Mouse (Mus musculus) megakaryocyte, embryonic 14.5 days (primary cell): ENCODE measurements around the gene Fgfr2. TPM values are rescaled to one million over a fixed set of nuclear protein-coding genes. Genes with fewer than 3 reads are reported as not detected.

Experiments
- H3K27me3 ChIP-seq: replicated peaks from 2 replicates; pipeline ENCODE3; 2012; ENCODE audit warnings: inconsistent platforms
- H3K36me3 ChIP-seq: replicated peaks from 2 replicates; pipeline ENCODE3; 2012; ENCODE audit warnings: low read length, inconsistent platforms, mixed read lengths
- H3K4me1 ChIP-seq: 2 replicates; pipeline ENCODE4 v1.6.1; 2012; ENCODE audit warnings: inconsistent platforms
- H3K4me3 ChIP-seq: replicated peaks from 2 replicates; pipeline ENCODE3; 2012; ENCODE audit warnings: moderate library complexity, mild to moderate bottlenecking, inconsistent platforms
- H3K9me3 ChIP-seq: 2 replicates; pipeline ENCODE4 v1.6.1; 2012; ENCODE audit warnings: inconsistent platforms
- FLI1 ChIP-seq: IDR thresholded peaks from 2 replicates; pipeline ENCODE4 v1.6.1; 2012; ENCODE audit warnings: low read length, inconsistent platforms, mixed read lengths
- GATA1 ChIP-seq: IDR thresholded peaks from 3 replicates; pipeline ENCODE4 v1.6.1; 2012; ENCODE audit warnings: mixed read lengths, low read length, inconsistent platforms, borderline replicate concordance
- polyA plus RNA-seq: library from polyadenylated mRNA; stranded (reverse); fragments of >175 nt; gene quantifications from 2 replicates; pipeline ENCODE4 v1.2.3, GENCODE M21; 2012; ENCODE audit warnings: low replicate concordance; ENCODE audit not compliant: insufficient read depth

Gene Fgfr2
- polyA plus RNA-seq, 1 experiment, result 0.45 TPM

- no peak for TF ChIP-seq GATA1
- no peak for TF ChIP-seq FLI1
- Histone ChIP-seq H3K27me3 (peaks cover 20% of the 10 kb centered on the region), H3K4me1 (peaks cover 6% of the 10 kb centered on the region), H3K9me3 (no peaks in the 10 kb centered on the region), H3K36me3 (no peaks in the 10 kb centered on the region), H3K4me3 (no peak overlapping the region)
Observed at GRCm38 (mm10) chr7:132244637-132245036, 878.5 kb downstream of the Fgfr2 start.

- peaks cover 6% of the 10 kb centered on the region for H3K4me1 ChIP-seq
- no peaks in the 10 kb centered on the region for H3K9me3 ChIP-seq
- H3K36me3 ChIP-seq, result no peaks in the 10 kb centered on the region
- TF ChIP-seq GATA1, result no peak
- TF ChIP-seq FLI1, result no peak
- peak overlapping the region; percentile 71 for H3K4me3 ChIP-seq
- peaks cover 16% of the 10 kb centered on the region for H3K27me3 ChIP-seq
Observed at GRCm38 (mm10) chr7:132243225-132243624, 879.9 kb downstream of the Fgfr2 start.

- Histone ChIP-seq H3K9me3 (no peaks in the 10 kb centered on the region), H3K27me3 (peaks cover 18% of the 10 kb centered on the region), H3K4me3 (no peak overlapping the region), H3K4me1 (peaks cover 6% of the 10 kb centered on the region), H3K36me3 (no peaks in the 10 kb centered on the region)
- no peak for TF ChIP-seq GATA1
- no peak for TF ChIP-seq FLI1
Observed at GRCm38 (mm10) chr7:132242617-132243141, 880.5 kb downstream of the Fgfr2 start.

- Histone ChIP-seq H3K36me3 (no peaks in the 10 kb centered on the region), H3K27me3 (peaks cover 25% of the 10 kb centered on the region), H3K9me3 (no peaks in the 10 kb centered on the region), H3K4me3 (no peak overlapping the region), H3K4me1 (peaks cover 6% of the 10 kb centered on the region)
- TF ChIP-seq FLI1 (no peak), GATA1 (no peak)
Observed at GRCm38 (mm10) chr7:132238921-132239320, 884.2 kb downstream of the Fgfr2 start.

GRCm38 (mm10) chr7:132237191-132237590 is 886.0 kb downstream of the Fgfr2 start:
- no peaks in the 10 kb centered on the region for H3K36me3 ChIP-seq
- H3K4me3 ChIP-seq, result no peak overlapping the region
- H3K9me3 ChIP-seq, result no peaks in the 10 kb centered on the region
- TF ChIP-seq GATA1 (no peak), FLI1 (no peak)
- H3K27me3 ChIP-seq, result peaks cover 32% of the 10 kb centered on the region
- no peaks in the 10 kb centered on the region for H3K4me1 ChIP-seq

GRCm38 (mm10) chr7:132236789-132237188 is 886.4 kb downstream of the Fgfr2 start:
- Histone ChIP-seq H3K27me3 (peaks cover 34% of the 10 kb centered on the region), H3K4me3 (no peak overlapping the region), H3K9me3 (no peaks in the 10 kb centered on the region), H3K36me3 (no peaks in the 10 kb centered on the region), H3K4me1 (no peaks in the 10 kb centered on the region)
- TF ChIP-seq GATA1, result no peak
- TF ChIP-seq FLI1, result no peak

- Histone ChIP-seq H3K27me3 (peaks cover 43% of the 10 kb centered on the region), H3K9me3 (no peaks in the 10 kb centered on the region), H3K4me1 (no peaks in the 10 kb centered on the region), H3K4me3 (no peak overlapping the region), H3K36me3 (no peaks in the 10 kb centered on the region)
- TF ChIP-seq GATA1 (no peak), FLI1 (no peak)
Observed at GRCm38 (mm10) chr7:132234250-132234649, 888.9 kb downstream of the Fgfr2 start.

- H3K4me1 ChIP-seq, result no peaks in the 10 kb centered on the region
- H3K9me3 ChIP-seq, result no peaks in the 10 kb centered on the region
- H3K27me3 ChIP-seq, result peaks cover 45% of the 10 kb centered on the region
- TF ChIP-seq FLI1 (no peak), GATA1 (no peak)
- no peak overlapping the region for H3K4me3 ChIP-seq
- H3K36me3 ChIP-seq, result no peaks in the 10 kb centered on the region
Observed at GRCm38 (mm10) chr7:132233732-132234131, 889.4 kb downstream of the Fgfr2 start.

GRCm38 (mm10) chr7:132232937-132233336 is 890.2 kb downstream of the Fgfr2 start:
- Histone ChIP-seq H3K4me1 (no peaks in the 10 kb centered on the region), H3K27me3 (peaks cover 46% of the 10 kb centered on the region), H3K36me3 (no peaks in the 10 kb centered on the region), H3K4me3 (no peak overlapping the region), H3K9me3 (no peaks in the 10 kb centered on the region)
- no peak for TF ChIP-seq FLI1
- TF ChIP-seq GATA1, result no peak

GRCm38 (mm10) chr7:132231476-132231875 is 891.7 kb downstream of the Fgfr2 start:
- H3K36me3 ChIP-seq, result no peaks in the 10 kb centered on the region
- TF ChIP-seq FLI1, result no peak
- TF ChIP-seq GATA1, result no peak
- peaks cover 49% of the 10 kb centered on the region for H3K27me3 ChIP-seq
- no peaks in the 10 kb centered on the region for H3K4me1 ChIP-seq
- H3K9me3 ChIP-seq, result no peaks in the 10 kb centered on the region
- H3K4me3 ChIP-seq, result no peak overlapping the region

- H3K4me3 ChIP-seq, result no peak overlapping the region
- H3K36me3 ChIP-seq, result no peaks in the 10 kb centered on the region
- H3K9me3 ChIP-seq, result no peaks in the 10 kb centered on the region
- H3K27me3 ChIP-seq, result peaks cover 53% of the 10 kb centered on the region
- no peaks in the 10 kb centered on the region for H3K4me1 ChIP-seq
- no peak for TF ChIP-seq FLI1
- TF ChIP-seq GATA1, result no peak
Observed at GRCm38 (mm10) chr7:132230961-132231360, 892.2 kb downstream of the Fgfr2 start.
